Mouse (Mus musculus): ENCODE results near the gene Chrnb1. TPM values are rescaled to one million over a fixed set of nuclear protein-coding genes. Genes with fewer than 3 reads are reported as not detected.

The Chrnb1 gene
- total and polyA plus RNA-seq, 3 experiments: 0.31 to 1.6 TPM; not detected in 1

GRCm38 (mm10) chr11:69803786-69804651 lies 8.3 kb upstream of the Chrnb1 start (continued):
- TF ChIP-seq POLR2AphosphoS2 (IDR thresholded peaks at IDR 0.05; ENCODE audit: low read length) (no peak), MYC (IDR thresholded peaks at IDR 0.05; ENCODE audit: low read depth, low read length) (peak; percentile 37; the same call in 1 of the 2 replicates), NRF1 (IDR thresholded peaks at IDR 0.05; ENCODE audit: insufficient read depth, low read depth, low read length, poor library complexity, severe bottlenecking) (0 out of 2 replicates have a peak, but pooled peaks have one; percentile 30), POLR2A (IDR thresholded peaks at IDR 0.05; ENCODE audit: control insufficient read depth in 1 of 2, insufficient read depth in 1 of 2, low read depth in 1 of 2, low read length in 2 of 2, poor library complexity in 1 of 2) (peak; percentile 54 to 68; a peak in 3 of 4 replicates)

GRCm38 (mm10) chr11:69803328-69803727 lies 7.6 kb upstream of the Chrnb1 start:
- 0 out of 2 replicates have a peak, but pooled peaks have one; percentile 32 for TF ChIP-seq MYC (IDR thresholded peaks at IDR 0.05; ENCODE audit: low read depth, low read length)
- TF ChIP-seq ZC3H11A (IDR thresholded peaks at IDR 0.05; ENCODE audit: low read depth, low read length): peak; percentile 28; the same call in 1 of the 2 replicates
- TF ChIP-seq RAD21 (IDR thresholded peaks at IDR 0.05; ENCODE audit: low read depth, low read length): no peak
- TF ChIP-seq KAT2A (conservative IDR thresholded peaks at IDR 0.05; ENCODE audit: low read depth, low read length): no peak; the same call in 1 of the 2 replicates
- no peak for TF ChIP-seq TCF12 (IDR thresholded peaks at IDR 0.05; ENCODE audit: low read depth, low read length)
- TF ChIP-seq MAX (IDR thresholded peaks at IDR 0.05; ENCODE audit: low read length): peak; percentile 39; the same call in 1 of the 2 replicates
- 0 out of 2 replicates have a peak, but pooled peaks have one; percentile 15 for TF ChIP-seq ELF1 (IDR thresholded peaks at IDR 0.05; ENCODE audit: low read depth, low read length)
- Histone ChIP-seq H3K27ac (ENCODE audit: control insufficient read depth, low read depth, low read length) (no peak overlapping the region), H3K4me1 (ENCODE audit: control insufficient read depth in 1 of 2, insufficient read depth in 2 of 2, low read length in 2 of 2) (peaks cover 5 to 19% of the 10 kb centered on the region in 2 experiments; a peak in 3 of 4 replicates)

GRCm38 (mm10) chr11:69802648-69803105 lies 6.9 kb upstream of the Chrnb1 start:
- Histone ChIP-seq H3K36me3 (ENCODE audit: control insufficient read depth in 1 of 2, insufficient read depth in 2 of 2, low read length in 2 of 2) (peaks cover 0 to 8% of the 10 kb centered on the region in 2 experiments; a peak in 2 of 4 replicates), H3K4me3 (ENCODE audit: control insufficient read depth in 1 of 2, insufficient read depth in 1 of 2, low read depth in 2 of 2, low read length in 2 of 2) (peak overlapping the region; percentile 70 to 89), H3K4me1 (ENCODE audit: control insufficient read depth in 1 of 2, insufficient read depth in 2 of 2, low read length in 2 of 2) (peaks cover 5 to 19% of the 10 kb centered on the region in 2 experiments; a peak in 3 of 4 replicates), H3K27ac (ENCODE audit: control insufficient read depth, low read depth, low read length) (peak overlapping the region; percentile 27; the same call in 1 of the 2 replicates), H3K27me3 (ENCODE audit: control insufficient read depth in 1 of 2, insufficient read depth in 2 of 2, low read length in 2 of 2) (no peaks in the 10 kb centered on the region), H3K79me2 (ENCODE audit: control insufficient read depth, insufficient read depth, low read length, poor library complexity) (peaks cover 8% of the 10 kb centered on the region; the same call in 1 of the 2 replicates), H3K9ac (ENCODE audit: control insufficient read depth, low read depth, low read length, poor library complexity, severe bottlenecking) (peak overlapping the region; percentile 78), H3K9me3 (replicated peaks; ENCODE audit: insufficient read depth, low read length) (no peaks in the 10 kb centered on the region)
- peak; percentile 93 for DNase-seq (ENCODE audit: low read depth, low spot score)
- TF ChIP-seq CHD2 (IDR thresholded peaks at IDR 0.05; ENCODE audit: low read length) (no peak; the same call in 1 of the 2 replicates), KAT2A (conservative IDR thresholded peaks at IDR 0.05; ENCODE audit: low read depth, low read length) (no peak; the same call in 1 of the 2 replicates), ETS1 (IDR thresholded peaks at IDR 0.05; ENCODE audit: low read depth, low read length) (peak; percentile 3; the same call in 1 of the 2 replicates), MAZ (IDR thresholded peaks at IDR 0.05; ENCODE audit: low read depth, low read length) (peak; percentile 97), UBTF (IDR thresholded peaks at IDR 0.05; ENCODE audit: borderline replicate concordance, insufficient read depth, low read depth, low read length) (peak; percentile 92; the same call in 1 of the 2 replicates), RCOR1 (IDR thresholded peaks at IDR 0.05; ENCODE audit: low read depth, low read length) (no peak), ZNF384 (IDR thresholded peaks at IDR 0.05; ENCODE audit: low read depth, low read length) (no peak), MYB (IDR thresholded peaks at IDR 0.05; ENCODE audit: low read depth, low read length) (no peak), ZC3H11A (IDR thresholded peaks at IDR 0.05; ENCODE audit: low read depth, low read length) (no peak), MXI1 (IDR thresholded peaks at IDR 0.05; ENCODE audit: low read depth, low read length) (peak; percentile 78), HCFC1 (IDR thresholded peaks at IDR 0.05; ENCODE audit: low read depth, low read length) (peak; percentile 63; the same call in 1 of the 2 replicates), POLR2A (IDR thresholded peaks at IDR 0.05; ENCODE audit: control insufficient read depth in 1 of 2, insufficient read depth in 1 of 2, low read depth in 1 of 2, low read length in 2 of 2, poor library complexity in 1 of 2) (peak; percentile 50 to 56; a peak in 2 of 4 replicates), MAX (IDR thresholded peaks at IDR 0.05; ENCODE audit: low read length) (0 out of 2 replicates have a peak, but pooled peaks have one; percentile 18), E2F4 (IDR thresholded peaks at IDR 0.05; ENCODE audit: borderline replicate concordance, low read depth, low read length) (no peak), ZMIZ1 (IDR thresholded peaks at IDR 0.05; ENCODE audit: low read depth, low read length) (peak; percentile 86), POLR2AphosphoS2 (IDR thresholded peaks at IDR 0.05; ENCODE audit: low read length) (peak; percentile 73), BHLHE40 (IDR thresholded peaks at IDR 0.05; ENCODE audit: borderline replicate concordance, low read depth, low read length) (no peak), NRF1 (IDR thresholded peaks at IDR 0.05; ENCODE audit: insufficient read depth, low read depth, low read length, poor library complexity, severe bottlenecking) (no peak), TCF12 (IDR thresholded peaks at IDR 0.05; ENCODE audit: low read depth, low read length) (peak; percentile 49; the same call in 1 of the 2 replicates), GABPA (IDR thresholded peaks at IDR 0.05; ENCODE audit: low read depth, low read length) (0 out of 2 replicates have a peak, but pooled peaks have one; percentile 9)

More at GRCm38 (mm10) chr11:69803328-69803727, 7.6 kb upstream of the Chrnb1 start:
- peak; percentile 80 for DNase-seq (ENCODE audit: low read depth, low spot score)
- Histone ChIP-seq H3K79me2 (ENCODE audit: control insufficient read depth, insufficient read depth, low read length, poor library complexity) (peaks cover 8% of the 10 kb centered on the region; the same call in 1 of the 2 replicates), H3K36me3 (ENCODE audit: control insufficient read depth in 1 of 2, insufficient read depth in 2 of 2, low read length in 2 of 2) (peaks cover 0 to 8% of the 10 kb centered on the region in 2 experiments; a peak in 2 of 4 replicates), H3K27me3 (ENCODE audit: control insufficient read depth in 1 of 2, insufficient read depth in 2 of 2, low read length in 2 of 2) (no peaks in the 10 kb centered on the region), H3K9ac (ENCODE audit: control insufficient read depth, low read depth, low read length, poor library complexity, severe bottlenecking) (peak overlapping the region; percentile 78), H3K4me3 (ENCODE audit: control insufficient read depth in 1 of 2, insufficient read depth in 1 of 2, low read depth in 2 of 2, low read length in 2 of 2) (peak overlapping the region; percentile 70 to 89), H3K9me3 (replicated peaks; ENCODE audit: insufficient read depth, low read length) (no peaks in the 10 kb centered on the region)
